Mouse (Mus musculus) neural tube, embryonic 11.5 days (tissue): ENCODE results near the gene Lrrn4cl. TPM values are rescaled to one million over a fixed set of nuclear protein-coding genes. Genes with fewer than 3 reads are reported as not detected.

Source experiments
- ATAC-seq: fragments of 200-750 bp; cut with Nextera tagmentation; 2 replicates; pipeline ENCODE4 v1.8.0; 2017; ENCODE audit warnings: moderate number of reproducible peaks, mild to moderate bottlenecking, moderate TSS enrichment, moderate library complexity; ENCODE audit not compliant: insufficient read depth, low FRiP score, low TSS enrichment
- DNase-seq: peaks from one replicate; pipeline ENCODE4 v3.0.0-alpha.2; 2015; ENCODE audit warnings: low spot score
- H3K27ac ChIP-seq: fragments of 300-500 bp; sonication (generic); 2 replicates; pipeline ENCODE4 v1.5.1; 2014; ENCODE audit warnings: low read depth, mild to moderate bottlenecking, low read length
- H3K27me3 ChIP-seq: fragments of 300-500 bp; sonication (generic); 2 replicates; pipeline ENCODE4 v1.6.1; 2014; ENCODE audit warnings: mild to moderate bottlenecking, low read length, mixed read lengths; ENCODE audit not compliant: control insufficient read depth, insufficient read depth
- H3K36me3 ChIP-seq: fragments of 300-500 bp; sonication (generic); 2 replicates; pipeline ENCODE4 v1.6.1; 2014; ENCODE audit warnings: mild to moderate bottlenecking, low read length, moderate library complexity, mixed read lengths; ENCODE audit not compliant: control insufficient read depth, insufficient read depth
- H3K4me1 ChIP-seq: fragments of 300-500 bp; sonication (generic); 2 replicates; pipeline ENCODE4 v1.6.1; 2014; ENCODE audit warnings: low read length, mixed read lengths; ENCODE audit not compliant: control insufficient read depth, insufficient read depth
- H3K4me2 ChIP-seq: fragments of 300-500 bp; sonication (generic); 2 replicates; pipeline ENCODE4 v1.6.1; 2014; ENCODE audit warnings: low read depth, mild to moderate bottlenecking, moderate library complexity
- H3K4me3 ChIP-seq: fragments of 300-500 bp; sonication (generic); 2 replicates; pipeline ENCODE4 v1.5.1; 2014; ENCODE audit warnings: low read depth, low read length
- H3K9ac ChIP-seq: fragments of 300-500 bp; sonication (generic); 2 replicates; pipeline ENCODE4 v1.6.1; 2014; ENCODE audit warnings: mild to moderate bottlenecking, low read length
- H3K9me3 ChIP-seq: fragments of 300-500 bp; sonication (generic); 2 replicates; pipeline ENCODE4 v1.6.1; 2016; ENCODE audit warnings: low read length; ENCODE audit not compliant: control insufficient read depth
- WGBS: fragments of 180-500 bp; shearing (Covaris S2); extraction: QIAGEN DNeasy Blood & Tissue Kit; methylation state at CpG from one replicate; pipeline ENCODE4 v1.1.7; 2014; 5-methylcytosine and 5-hydroxymethylcytosine counted together
- polyA plus RNA-seq: library from polyadenylated mRNA; unstranded; fragments of >200 nt; fragmentation: Nextera tagmentation; extraction: Ambion mirVana; gene quantifications from 2 replicates; pipeline ENCODE4 v1.2.1, GENCODE M21; 2014

Gene Lrrn4cl
- polyA plus RNA-seq, 1 experiment from 2014 or later, result 0.44 TPM

- peaks cover 30% of the 10 kb centered on the region for H3K4me1 ChIP-seq
- under 1% methylated on average over 33 of the region's 33 CpGs for WGBS
- H3K9me3 ChIP-seq, result no peaks in the 10 kb centered on the region
- peak within 1 kb of the TSS; percentile 98 for H3K27ac ChIP-seq
- ATAC-seq (peak; percentile 93), DNase-seq (peak; percentile 97)
- H3K4me3 ChIP-seq, result peak within 1 kb of the TSS; percentile 88
- H3K36me3 ChIP-seq, result peaks cover 5% of the 10 kb centered on the region; the same call in 1 of the 2 replicates
- peak within 1 kb of the TSS; percentile 94 for H3K9ac ChIP-seq
- H3K27me3 ChIP-seq, result no peaks in the 10 kb centered on the region
- peak within 1 kb of the TSS; percentile 98 for H3K4me2 ChIP-seq
These were observed 31.6 kb upstream of the Lrrn4cl start, which contains the start of gene Ttc9c for GRCm38 (mm10) chr19:8818801-8819595. Gene Ttc9c, minus strand, starts transcription at chr19:8819333.

GRCm38 (mm10) chr19:8819596-8820423, 30.8 kb upstream of the Lrrn4cl start, which contains the start of gene Hnrnpul2:
Gene Hnrnpul2, plus strand, starts transcription at chr19:8820010.
- Histone ChIP-seq H3K4me2 (peak within 1 kb of the TSS; percentile 98), H3K4me3 (peak within 1 kb of the TSS; percentile 88), H3K9ac (peak within 1 kb of the TSS; percentile 94), H3K9me3 (no peaks in the 10 kb centered on the region), H3K27ac (peak within 1 kb of the TSS; percentile 98), H3K4me1 (peaks cover 30% of the 10 kb centered on the region), H3K27me3 (no peaks in the 10 kb centered on the region), H3K36me3 (peaks cover 6% of the 10 kb centered on the region; the same call in 1 of the 2 replicates)
- DNase-seq (peak; percentile 98), ATAC-seq (peak; percentile 94)
- under 1% methylated on average over 77 of the region's 83 CpGs for WGBS

- WGBS, result under 1% methylated on average over 47 of the region's 48 CpGs
- ATAC-seq (peak; percentile 16), DNase-seq (no peak)
- Histone ChIP-seq H3K27me3 (no peaks in the 10 kb centered on the region), H3K4me1 (peaks cover 30% of the 10 kb centered on the region), H3K9me3 (no peaks in the 10 kb centered on the region), H3K4me2 (peak overlapping the region; percentile 98), H3K27ac (peak overlapping the region; percentile 98), H3K9ac (peak overlapping the region; percentile 94), H3K36me3 (peaks cover 8% of the 10 kb centered on the region), H3K4me3 (peak overlapping the region; percentile 88)
These were observed 30.1 kb upstream of the Lrrn4cl start for GRCm38 (mm10) chr19:8820424-8820956.

DNA sequence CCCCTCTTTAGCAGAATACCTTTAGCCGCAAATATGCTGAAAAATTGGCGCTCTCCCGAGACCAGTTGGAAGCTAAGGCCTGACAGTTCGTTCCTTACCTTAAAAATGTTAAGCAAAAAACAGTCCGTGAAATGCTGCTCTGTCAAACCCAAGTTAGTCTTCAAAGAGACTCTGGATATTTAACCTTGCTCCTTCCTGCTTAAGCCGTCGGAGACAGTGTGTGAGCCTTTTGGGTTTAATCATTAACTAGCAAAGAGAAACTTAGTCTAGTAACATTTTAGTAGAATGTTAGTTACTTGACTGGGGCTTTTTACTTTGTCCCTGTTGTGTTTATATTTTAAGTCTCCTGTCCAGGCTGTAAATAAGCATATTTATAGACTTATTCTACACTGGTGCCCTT, 29.4 kb upstream of the Lrrn4cl start:
- Histone ChIP-seq H3K4me1 (peaks cover 30% of the 10 kb centered on the region), H3K9ac (peak overlapping the region; percentile 94), H3K27ac (no peak overlapping the region), H3K27me3 (no peaks in the 10 kb centered on the region), H3K4me2 (peak overlapping the region; percentile 98), H3K36me3 (peaks cover 10% of the 10 kb centered on the region), H3K9me3 (no peaks in the 10 kb centered on the region), H3K4me3 (peak overlapping the region; percentile 88)
- DNase-seq (no peak), ATAC-seq (no peak)
- WGBS, result 2% methylated on average over 7 of the region's 7 CpGs

GRCm38 (mm10) chr19:8822696-8823095, 27.9 kb upstream of the Lrrn4cl start:
- Histone ChIP-seq H3K4me2 (peak overlapping the region; percentile 98; the same call in 1 of the 2 replicates), H3K36me3 (peaks cover 12% of the 10 kb centered on the region), H3K4me1 (peaks cover 22% of the 10 kb centered on the region), H3K9me3 (no peaks in the 10 kb centered on the region), H3K27me3 (no peaks in the 10 kb centered on the region), H3K4me3 (peak overlapping the region; percentile 88), H3K9ac (0 out of 2 replicates have a peak overlapping the region, but pooled peaks have one; percentile 9), H3K27ac (no peak overlapping the region)
- DNase-seq, result no peak
- ATAC-seq, result no peak
- WGBS, result 83% methylated on average over 8 of the region's 8 CpGs

GRCm38 (mm10) chr19:8829660-8830059, 20.9 kb upstream of the Lrrn4cl start, which contains the start of gene AC129217.1:
Gene AC129217.1, plus strand, starts transcription at chr19:8829773.
- Histone ChIP-seq H3K27ac (no peak within 1 kb of the TSS), H3K9ac (no peak within 1 kb of the TSS), H3K4me3 (no peak within 1 kb of the TSS), H3K4me2 (no peak within 1 kb of the TSS), H3K27me3 (no peaks in the 10 kb centered on the region), H3K4me1 (no peaks in the 10 kb centered on the region), H3K36me3 (peaks cover 45% of the 10 kb centered on the region), H3K9me3 (no peaks in the 10 kb centered on the region)
- no peak for DNase-seq
- ATAC-seq, result no peak
- WGBS, result 94% methylated on average over 8 of the region's 8 CpGs

- no peaks in the 10 kb centered on the region for H3K4me1 ChIP-seq
- no peak overlapping the region for H3K4me3 ChIP-seq
- 92% methylated on average over 8 of the region's 8 CpGs for WGBS
- peaks cover 43% of the 10 kb centered on the region for H3K36me3 ChIP-seq
- no peaks in the 10 kb centered on the region for H3K27me3 ChIP-seq
- DNase-seq (no peak), ATAC-seq (no peak)
- no peak overlapping the region for H3K27ac ChIP-seq
- no peak overlapping the region for H3K9ac ChIP-seq
- H3K4me2 ChIP-seq, result no peak overlapping the region
- H3K9me3 ChIP-seq, result no peaks in the 10 kb centered on the region
These were observed 19.9 kb upstream of the Lrrn4cl start for GRCm38 (mm10) chr19:8830664-8831063.

DNA sequence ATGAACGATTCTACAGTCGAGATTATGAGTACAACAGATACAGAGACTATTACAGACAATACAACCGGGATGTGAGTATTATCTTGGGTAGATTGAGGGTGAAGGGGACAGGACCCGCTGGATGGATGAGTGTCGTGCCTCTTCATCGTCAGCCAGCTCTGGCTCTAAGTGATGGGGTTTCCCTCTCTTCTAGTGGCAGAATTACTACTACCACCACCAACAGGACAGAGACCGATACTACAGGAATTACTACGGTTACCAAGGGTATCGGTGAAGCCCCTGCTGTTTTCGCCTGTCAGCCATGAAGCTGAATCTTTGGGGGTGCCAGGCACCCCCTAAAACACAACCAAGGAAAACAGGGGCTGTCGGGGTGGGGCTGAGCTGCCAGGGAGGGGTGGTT, 19.3 kb upstream of the Lrrn4cl start:
- Histone ChIP-seq H3K9ac (no peak overlapping the region), H3K4me2 (no peak overlapping the region), H3K9me3 (no peaks in the 10 kb centered on the region), H3K27me3 (no peaks in the 10 kb centered on the region), H3K4me3 (no peak overlapping the region), H3K36me3 (peaks cover 41% of the 10 kb centered on the region), H3K4me1 (no peaks in the 10 kb centered on the region), H3K27ac (no peak overlapping the region)
- DNase-seq, result no peak
- ATAC-seq, result no peak
- WGBS, result 87% methylated on average over 11 of the region's 11 CpGs
